Mouse (Mus musculus) limb, embryonic 13.5 days (tissue): ENCODE data around the gene Fam181a. TPM values are rescaled to one million over a fixed set of nuclear protein-coding genes. Genes with fewer than 3 reads are reported as not detected.

ENCODE experiments used
- ATAC-seq: fragments of 200-750 bp; cut with Nextera tagmentation; 2 replicates; pipeline ENCODE4 v1.8.0; 2017; ENCODE audit warnings: low read depth, moderate number of reproducible peaks, moderate TSS enrichment; ENCODE audit not compliant: low FRiP score
- H3K27ac ChIP-seq: fragments of 300-500 bp; sonication (generic); 2 replicates; pipeline ENCODE4 v1.5.1; 2015; ENCODE audit warnings: inconsistent platforms, mild to moderate bottlenecking, moderate library complexity
- H3K27me3 ChIP-seq: fragments of 300-500 bp; sonication (generic); 2 replicates; pipeline ENCODE4 v1.6.1; 2015; ENCODE audit warnings: mild to moderate bottlenecking, inconsistent platforms
- H3K36me3 ChIP-seq: fragments of 300-500 bp; sonication (generic); 2 replicates; pipeline ENCODE4 v1.6.1; 2015; ENCODE audit warnings: inconsistent platforms, mild to moderate bottlenecking, moderate library complexity
- H3K4me1 ChIP-seq: fragments of 300-500 bp; sonication (generic); 2 replicates; pipeline ENCODE4 v1.6.1; 2015; ENCODE audit warnings: inconsistent platforms
- H3K4me2 ChIP-seq: fragments of 300-500 bp; sonication (generic); replicated peaks from 2 replicates; pipeline ENCODE4 v1.6.1; 2015; ENCODE audit warnings: inconsistent platforms, mild to moderate bottlenecking, moderate library complexity
- H3K4me3 ChIP-seq: fragments of 300-500 bp; sonication (generic); 2 replicates; pipeline ENCODE4 v1.5.1; 2015; ENCODE audit warnings: moderate library complexity, mild to moderate bottlenecking, inconsistent platforms
- H3K9ac ChIP-seq: fragments of 300-500 bp; sonication (generic); 2 replicates; pipeline ENCODE4 v1.6.1; 2015; ENCODE audit warnings: mild to moderate bottlenecking, inconsistent platforms
- H3K9me3 ChIP-seq: fragments of 300-500 bp; sonication (generic); 2 replicates; pipeline ENCODE4 v1.6.1; 2016; ENCODE audit warnings: inconsistent platforms
- WGBS: fragments of 180-500 bp; shearing (Covaris S2); methylation state at CpG from one replicate; pipeline ENCODE4 v1.1.7; 2015; 5-methylcytosine and 5-hydroxymethylcytosine counted together
- polyA plus RNA-seq: library from polyadenylated mRNA; unstranded; fragments of >200 nt; fragmentation: Nextera tagmentation; extraction: Ambion mirVana; gene quantifications from 2 replicates; pipeline ENCODE4 v1.2.1, GENCODE M21; 2015

Gene Fam181a
- polyA plus RNA-seq, 1 experiment from 2014 or later = 0.10 TPM

- Histone ChIP-seq H3K36me3 (no peaks in the 10 kb centered on the region), H3K27me3 (no peaks in the 10 kb centered on the region), H3K4me1 (no peaks in the 10 kb centered on the region), H3K9ac (no peak overlapping the region), H3K9me3 (no peaks in the 10 kb centered on the region), H3K27ac (no peak overlapping the region), H3K4me2 (no peak overlapping the region), H3K4me3 (no peak overlapping the region)
- WGBS = 79% methylated on average over 7 of the region's 7 CpGs
- no peak for ATAC-seq
Measured at GRCm38 (mm10) chr12:103344934-103345333, 34.2 kb downstream of the Fam181a start.

GRCm38 (mm10) chr12:103346945-103347344, 36.2 kb downstream of the Fam181a start:
- no peaks in the 10 kb centered on the region for H3K4me1 ChIP-seq
- no peak overlapping the region for H3K4me2 ChIP-seq
- no peaks in the 10 kb centered on the region for H3K36me3 ChIP-seq
- no peaks in the 10 kb centered on the region for H3K9me3 ChIP-seq
- no peak for ATAC-seq
- 80% methylated on average over 8 of the region's 8 CpGs for WGBS
- no peak overlapping the region for H3K4me3 ChIP-seq
- H3K27ac ChIP-seq = no peak overlapping the region
- no peaks in the 10 kb centered on the region for H3K27me3 ChIP-seq
- H3K9ac ChIP-seq = no peak overlapping the region

- H3K36me3 ChIP-seq = no peaks in the 10 kb centered on the region
- H3K9me3 ChIP-seq = no peaks in the 10 kb centered on the region
- H3K4me2 ChIP-seq = no peak overlapping the region
- H3K4me1 ChIP-seq = no peaks in the 10 kb centered on the region
- WGBS = 60% methylated on average over 5 of the region's 5 CpGs
- H3K4me3 ChIP-seq = no peak overlapping the region
- H3K9ac ChIP-seq = no peak overlapping the region
- H3K27me3 ChIP-seq = no peaks in the 10 kb centered on the region
- ATAC-seq = no peak
- no peak overlapping the region for H3K27ac ChIP-seq
Measured at GRCm38 (mm10) chr12:103347406-103347805, 36.6 kb downstream of the Fam181a start.

- WGBS = 5% methylated on average over 3 of the region's 3 CpGs
- Histone ChIP-seq H3K4me3 (no peak overlapping the region), H3K27ac (no peak overlapping the region), H3K27me3 (no peaks in the 10 kb centered on the region), H3K9me3 (no peaks in the 10 kb centered on the region), H3K4me1 (no peaks in the 10 kb centered on the region), H3K9ac (no peak overlapping the region), H3K36me3 (no peaks in the 10 kb centered on the region), H3K4me2 (no peak overlapping the region)
- ATAC-seq = no peak; the same call in 1 of the 2 replicates
Measured at GRCm38 (mm10) chr12:103348506-103348905, 37.7 kb downstream of the Fam181a start.

- Histone ChIP-seq H3K9ac (no peak overlapping the region), H3K9me3 (no peaks in the 10 kb centered on the region), H3K4me2 (no peak overlapping the region), H3K4me1 (no peaks in the 10 kb centered on the region), H3K27ac (no peak overlapping the region), H3K4me3 (no peak overlapping the region), H3K27me3 (no peaks in the 10 kb centered on the region), H3K36me3 (no peaks in the 10 kb centered on the region)
- 90% methylated on average over 6 of the region's 6 CpGs for WGBS
- ATAC-seq = no peak
Measured at GRCm38 (mm10) chr12:103352735-103353134, 42.0 kb downstream of the Fam181a start.

GRCm38 (mm10) chr12:103353538-103353937, 42.8 kb downstream of the Fam181a start:
- WGBS = 14% methylated on average over 5 of the region's 5 CpGs
- no peak overlapping the region for H3K4me2 ChIP-seq
- no peaks in the 10 kb centered on the region for H3K4me1 ChIP-seq
- no peak overlapping the region for H3K27ac ChIP-seq
- H3K27me3 ChIP-seq = no peaks in the 10 kb centered on the region
- H3K9ac ChIP-seq = no peak overlapping the region; the same call in 1 of the 2 replicates
- H3K4me3 ChIP-seq = no peak overlapping the region
- no peaks in the 10 kb centered on the region for H3K36me3 ChIP-seq
- ATAC-seq = no peak
- no peaks in the 10 kb centered on the region for H3K9me3 ChIP-seq

GRCm38 (mm10) chr12:103355746-103356414, 45.1 kb downstream of the Fam181a start, which contains the start of gene Asb2:
Gene Asb2 (minus strand): TSS chr12:103356001.
- Histone ChIP-seq H3K9ac (no peak within 1 kb of the TSS), H3K4me1 (no peaks in the 10 kb centered on the region), H3K27me3 (no peaks in the 10 kb centered on the region), H3K9me3 (no peaks in the 10 kb centered on the region), H3K4me3 (no peak within 1 kb of the TSS), H3K27ac (no peak within 1 kb of the TSS), H3K36me3 (no peaks in the 10 kb centered on the region), H3K4me2 (no peak within 1 kb of the TSS)
- 71% methylated on average over 14 of the region's 14 CpGs for WGBS
- ATAC-seq = no peak

- Histone ChIP-seq H3K27me3 (no peaks in the 10 kb centered on the region), H3K36me3 (no peaks in the 10 kb centered on the region), H3K9me3 (no peaks in the 10 kb centered on the region), H3K4me2 (no peak overlapping the region), H3K9ac (no peak overlapping the region), H3K4me1 (no peaks in the 10 kb centered on the region), H3K27ac (no peak overlapping the region), H3K4me3 (no peak overlapping the region)
- WGBS = 86% methylated on average over 4 of the region's 4 CpGs
- no peak for ATAC-seq
Measured at GRCm38 (mm10) chr12:103356415-103356748, 45.6 kb downstream of the Fam181a start.

GRCm38 (mm10) chr12:103358216-103358615, 47.4 kb downstream of the Fam181a start:
- Histone ChIP-seq H3K4me1 (no peaks in the 10 kb centered on the region), H3K4me2 (no peak overlapping the region), H3K4me3 (no peak overlapping the region), H3K27me3 (no peaks in the 10 kb centered on the region), H3K9me3 (no peaks in the 10 kb centered on the region), H3K27ac (no peak overlapping the region), H3K9ac (no peak overlapping the region), H3K36me3 (no peaks in the 10 kb centered on the region)
- no peak for ATAC-seq
- WGBS = 87% methylated on average over 8 of the region's 8 CpGs

- Histone ChIP-seq H3K4me2 (no peak overlapping the region), H3K27ac (no peak overlapping the region), H3K4me3 (no peak overlapping the region), H3K36me3 (no peaks in the 10 kb centered on the region), H3K27me3 (no peaks in the 10 kb centered on the region), H3K9ac (no peak overlapping the region), H3K4me1 (no peaks in the 10 kb centered on the region), H3K9me3 (no peaks in the 10 kb centered on the region)
- peak; percentile 64 for ATAC-seq
- WGBS = 50% methylated on average over 4 of the region's 4 CpGs
Measured at GRCm38 (mm10) chr12:103358951-103359801, 48.4 kb downstream of the Fam181a start.

GRCm38 (mm10) chr12:103360812-103361211, 50.0 kb downstream of the Fam181a start:
- H3K4me2 ChIP-seq = no peak overlapping the region
- H3K27ac ChIP-seq = no peak overlapping the region

GRCm38 (mm10) chr12:103361539-103362307, 50.9 kb downstream of the Fam181a start:
- Histone ChIP-seq H3K4me1 (no peaks in the 10 kb centered on the region), H3K36me3 (no peaks in the 10 kb centered on the region), H3K4me2 (no peak overlapping the region), H3K27ac (no peak overlapping the region), H3K27me3 (no peaks in the 10 kb centered on the region), H3K9ac (no peak overlapping the region), H3K4me3 (no peak overlapping the region), H3K9me3 (no peaks in the 10 kb centered on the region)
- no peak for ATAC-seq
- WGBS = 84% methylated on average over 17 of the region's 17 CpGs

More at GRCm38 (mm10) chr12:103360812-103361211, 50.0 kb downstream of the Fam181a start:
- ATAC-seq = no peak
- Histone ChIP-seq H3K4me3 (no peak overlapping the region), H3K4me1 (no peaks in the 10 kb centered on the region), H3K9ac (no peak overlapping the region), H3K36me3 (no peaks in the 10 kb centered on the region), H3K9me3 (no peaks in the 10 kb centered on the region), H3K27me3 (no peaks in the 10 kb centered on the region)
- 76% methylated on average over 8 of the region's 8 CpGs for WGBS
